Mouse (Mus musculus) cerebellum, postnatal 25 days (tissue): ENCODE measurements around the gene Xirp1.

ENCODE experiments used
- DNase-seq, 2 experiments: peaks; one replicate each; pipeline ENCODE4 v3.0.0; 2021; ENCODE audit warnings: mixed read lengths in 2 of 2

Gene Xirp1

DNA sequence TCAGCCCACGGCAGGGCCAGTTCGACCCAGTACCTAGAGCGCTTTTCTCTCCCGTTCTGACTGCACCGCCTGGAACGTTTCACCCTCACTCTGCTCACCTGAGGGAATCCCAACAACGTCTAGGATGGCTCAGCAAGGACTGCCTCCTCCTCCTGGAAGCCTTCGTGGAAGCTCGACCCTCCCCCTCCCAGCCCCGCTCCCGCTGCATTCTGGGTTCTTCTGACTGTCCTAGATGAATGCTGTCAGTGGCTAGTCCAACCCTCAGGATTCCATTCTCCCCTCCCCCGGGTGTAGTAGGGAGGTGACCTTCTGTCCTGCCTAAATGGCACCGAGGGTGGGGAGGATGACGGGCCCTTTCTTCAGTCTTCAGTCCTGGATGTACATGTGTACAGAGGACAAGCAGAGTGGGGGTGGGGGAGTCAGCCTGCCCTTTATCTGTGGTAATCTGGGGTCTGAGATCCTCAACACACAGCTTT, 38.8 kb downstream of the Xirp1 start, which contains the start of gene Csrnp1:
Csrnp1 (minus strand) TSS at position 123 of the 476 bp plus-strand sequence.
- no peak for DNase-seq

DNA sequence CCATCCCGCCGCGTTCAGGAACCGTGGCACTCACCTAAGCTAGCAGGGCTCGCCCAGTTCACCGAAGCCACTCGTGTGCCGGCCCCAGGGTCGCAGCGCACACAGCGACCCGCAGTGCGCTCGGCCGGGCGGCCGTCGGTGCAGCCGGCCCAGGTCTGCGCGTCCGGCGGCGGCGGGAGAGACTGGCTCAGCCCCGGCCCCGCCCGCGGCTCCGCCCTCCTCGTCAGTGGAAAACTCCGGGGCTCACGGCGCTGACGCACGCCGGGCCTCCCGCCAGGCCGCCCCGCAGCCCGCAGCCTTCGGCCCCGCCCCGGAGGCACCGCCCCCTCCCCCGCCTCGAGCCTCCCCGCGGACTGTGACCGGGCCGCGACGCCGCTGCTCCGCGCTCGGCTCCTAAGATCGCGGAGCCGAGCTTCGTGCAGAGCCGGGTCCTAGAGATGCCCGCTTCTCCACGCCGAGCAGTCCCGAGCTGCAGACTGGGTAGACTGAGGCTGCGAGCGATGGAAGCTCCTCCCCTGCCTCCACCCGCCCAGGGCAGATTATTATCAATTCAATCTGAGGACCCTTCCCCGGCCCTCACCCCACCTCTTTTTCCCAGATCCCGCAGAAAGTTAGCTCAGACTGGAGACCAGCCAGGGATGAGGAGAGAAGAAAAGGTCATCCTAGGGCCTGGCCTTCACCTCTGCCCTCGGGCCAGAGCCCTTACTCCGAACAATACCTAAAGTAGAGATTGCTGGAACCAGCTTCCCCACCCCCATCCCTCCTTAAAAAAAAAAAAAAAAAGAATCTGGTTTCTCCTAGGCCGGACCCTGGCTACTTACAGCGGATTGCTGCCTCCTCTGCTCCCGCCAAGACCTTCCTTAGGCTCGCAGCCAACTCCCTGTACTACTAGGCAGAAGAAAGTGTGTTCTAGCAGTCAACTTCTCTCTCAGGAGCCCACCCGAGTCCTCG, 39.5 kb downstream of the Xirp1 start:
- peak; percentile 86 to 94 for DNase-seq

DNA sequence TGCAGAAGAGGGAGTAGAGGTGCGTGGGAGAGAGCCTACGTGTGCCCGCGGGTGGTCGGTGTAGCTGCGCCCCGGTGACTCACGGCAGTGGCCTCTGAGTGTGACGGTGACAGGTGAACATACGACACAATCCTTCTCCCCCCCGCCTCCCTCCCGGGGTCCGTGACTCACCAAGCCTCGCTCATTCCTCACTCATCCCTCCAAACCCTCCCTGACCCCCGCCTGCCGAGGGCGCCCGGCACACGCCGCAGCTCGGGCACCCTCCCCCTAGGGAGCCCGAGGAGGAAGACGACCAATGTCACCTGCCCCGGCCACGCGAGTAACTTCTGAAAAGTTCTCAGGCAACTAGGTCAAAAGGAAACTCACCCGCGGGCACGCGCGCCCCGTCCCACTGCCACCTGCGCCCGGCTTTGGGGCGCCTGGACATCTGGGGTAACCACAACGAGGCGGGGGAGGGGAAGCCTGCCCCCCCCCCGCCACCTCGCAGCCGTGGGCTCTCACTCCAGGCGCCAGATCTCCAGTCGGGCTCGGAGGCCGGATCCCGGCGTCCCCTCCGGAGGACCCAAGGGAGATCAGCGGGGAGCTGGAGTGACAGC, 40.3 kb downstream of the Xirp1 start:
- peak; percentile 43 to 60 for DNase-seq

DNA sequence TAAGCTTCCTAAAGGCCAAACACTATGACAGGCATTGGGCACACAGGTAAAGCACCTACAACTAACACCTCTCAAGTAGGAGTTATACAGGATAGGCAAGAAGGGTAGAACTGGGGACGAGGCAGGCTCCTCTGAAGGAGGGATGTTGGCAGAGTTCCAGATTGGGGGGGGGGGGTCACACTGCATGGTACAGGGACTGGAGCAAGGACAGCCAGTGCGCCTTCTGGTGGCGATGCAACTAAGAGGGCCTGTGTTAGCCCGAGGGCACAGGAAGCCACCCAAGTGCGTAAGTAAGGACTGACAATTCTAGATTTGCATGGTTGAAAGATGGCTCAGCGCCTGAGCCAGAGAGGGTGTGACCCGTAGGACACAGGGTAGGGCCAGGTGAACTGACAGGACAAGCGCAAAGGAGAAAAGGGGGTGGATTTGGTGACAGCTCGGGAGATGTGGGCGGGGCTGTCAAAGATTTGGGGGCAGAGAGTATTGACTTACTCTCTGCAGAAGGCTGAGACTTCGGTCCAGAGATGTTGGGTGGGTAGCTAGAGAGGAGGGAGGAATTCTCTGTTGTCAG, 41.1 kb downstream of the Xirp1 start:
- peak; percentile 52 to 72 for DNase-seq

DNA sequence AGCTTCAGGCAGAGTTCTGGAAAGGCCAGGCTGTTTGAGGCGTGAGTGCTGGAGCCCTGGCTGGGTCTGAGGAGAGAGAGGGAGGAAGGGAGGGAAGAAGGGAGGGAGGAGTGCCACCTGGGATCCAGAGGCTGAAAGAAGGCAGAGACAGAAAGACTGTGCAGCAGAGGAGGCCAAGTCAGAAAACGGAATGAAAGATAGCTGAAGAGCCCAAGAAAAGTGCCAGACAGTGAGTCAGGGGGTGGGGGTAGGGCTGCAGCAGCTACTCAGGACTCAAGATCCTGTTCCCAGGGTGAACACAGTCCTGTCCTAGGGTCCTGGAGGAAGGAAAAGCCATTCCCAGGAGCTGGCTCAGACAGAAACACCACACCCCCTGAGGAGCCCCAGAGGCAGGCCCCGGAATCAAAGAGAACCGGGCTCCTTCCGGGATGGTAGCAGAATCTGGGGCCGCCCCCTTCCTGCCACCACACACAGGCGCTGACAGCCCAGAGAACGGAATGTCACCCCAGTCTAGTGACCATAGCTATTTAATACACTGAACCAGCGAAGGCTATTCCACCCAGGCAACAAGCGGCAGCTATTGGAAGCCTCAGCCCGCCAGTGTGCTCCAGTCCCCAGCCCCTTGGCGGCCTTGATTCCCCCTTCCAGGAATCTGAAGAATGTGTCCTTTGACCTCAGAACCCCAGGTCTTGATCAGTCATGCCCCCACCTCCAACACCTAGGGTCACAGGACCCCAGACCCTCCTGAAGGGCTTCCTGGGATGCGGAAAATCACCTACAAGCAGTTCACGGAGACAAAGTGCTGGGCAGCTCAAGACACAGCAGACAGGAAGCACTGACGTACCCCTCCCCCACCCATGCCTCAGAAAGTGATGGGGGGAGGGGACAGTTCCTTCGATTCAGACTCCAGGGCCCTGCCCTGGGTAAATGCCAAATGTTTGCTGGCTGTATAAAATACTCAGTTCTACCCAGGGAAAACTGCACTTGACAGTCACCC, 41.9 kb downstream of the Xirp1 start:
- DNase-seq, result peak; percentile 32 to 45

DNA sequence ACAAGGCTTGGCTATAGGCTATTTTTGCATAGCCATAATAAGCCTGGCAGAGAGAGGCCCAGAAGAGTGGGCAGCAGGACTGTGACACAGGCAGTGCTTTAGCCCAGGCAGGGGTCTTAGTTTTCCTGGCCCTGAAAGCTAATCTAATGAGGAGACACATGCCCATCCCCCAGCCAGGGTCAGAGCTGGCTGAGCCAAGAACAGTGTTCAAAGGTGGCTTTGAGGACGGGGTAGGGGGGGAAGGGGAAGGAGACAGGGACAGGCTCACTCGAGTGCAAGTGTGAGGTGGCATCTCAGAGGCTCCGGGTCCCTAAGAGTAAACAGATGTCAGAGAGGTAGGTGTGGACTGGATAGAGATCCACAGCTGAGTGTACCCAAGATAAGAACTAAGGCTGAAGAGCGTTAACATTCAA, 42.6 kb downstream of the Xirp1 start:
- peak in 1 of 2 experiments; percentile 16 for DNase-seq

DNA sequence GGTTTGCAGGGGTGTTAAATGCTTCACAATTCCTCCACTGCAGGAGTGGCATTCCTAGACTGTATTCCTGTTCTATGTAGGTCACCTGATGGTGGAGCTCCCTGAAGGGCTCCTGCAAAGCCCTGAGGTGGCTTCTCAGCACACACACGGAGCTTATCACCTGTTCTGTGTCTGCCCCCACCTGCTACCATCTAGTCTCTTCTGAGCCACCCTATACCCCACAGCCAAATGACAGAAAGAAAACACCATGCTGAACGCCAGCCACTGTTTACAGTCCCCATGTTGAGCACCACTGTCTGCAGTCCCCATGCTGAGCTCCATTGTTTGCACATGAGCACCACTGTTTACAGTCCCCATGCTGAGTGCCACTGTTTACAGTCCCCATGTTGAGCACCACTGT, 43.6 kb downstream of the Xirp1 start:
- peak in 1 of 2 experiments; percentile 47 for DNase-seq

DNA sequence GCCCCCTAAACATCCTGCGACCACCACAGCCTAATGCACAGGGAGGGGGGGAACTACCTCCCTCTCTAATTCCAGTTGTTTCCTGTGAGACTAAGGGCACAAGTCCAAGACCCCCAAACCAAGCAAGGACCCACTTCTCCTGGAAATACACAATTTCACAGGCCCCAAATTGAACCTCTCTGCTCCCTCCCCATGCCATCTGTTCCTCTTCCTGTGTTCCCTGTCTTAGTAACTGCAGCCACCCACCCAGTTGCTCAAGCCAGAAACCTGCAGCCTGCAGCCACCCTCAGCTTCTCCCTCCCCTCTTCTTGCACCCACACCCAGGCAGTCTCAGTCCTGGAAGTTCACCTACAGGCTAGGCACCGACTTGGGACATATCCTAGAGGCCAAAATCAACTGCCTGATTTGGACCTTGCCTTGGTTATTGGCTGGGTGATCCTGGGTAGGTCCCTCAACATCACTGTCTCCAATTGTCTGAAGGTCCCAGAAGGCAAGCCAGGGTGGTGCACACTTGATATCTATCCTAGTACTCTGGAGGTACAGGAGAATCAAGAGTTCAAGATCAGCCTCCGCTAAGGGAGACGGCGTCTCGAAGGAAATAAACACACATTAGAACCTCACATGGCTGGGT, 44.5 kb downstream of the Xirp1 start:
- peak; percentile 52 to 57 for DNase-seq

DNA sequence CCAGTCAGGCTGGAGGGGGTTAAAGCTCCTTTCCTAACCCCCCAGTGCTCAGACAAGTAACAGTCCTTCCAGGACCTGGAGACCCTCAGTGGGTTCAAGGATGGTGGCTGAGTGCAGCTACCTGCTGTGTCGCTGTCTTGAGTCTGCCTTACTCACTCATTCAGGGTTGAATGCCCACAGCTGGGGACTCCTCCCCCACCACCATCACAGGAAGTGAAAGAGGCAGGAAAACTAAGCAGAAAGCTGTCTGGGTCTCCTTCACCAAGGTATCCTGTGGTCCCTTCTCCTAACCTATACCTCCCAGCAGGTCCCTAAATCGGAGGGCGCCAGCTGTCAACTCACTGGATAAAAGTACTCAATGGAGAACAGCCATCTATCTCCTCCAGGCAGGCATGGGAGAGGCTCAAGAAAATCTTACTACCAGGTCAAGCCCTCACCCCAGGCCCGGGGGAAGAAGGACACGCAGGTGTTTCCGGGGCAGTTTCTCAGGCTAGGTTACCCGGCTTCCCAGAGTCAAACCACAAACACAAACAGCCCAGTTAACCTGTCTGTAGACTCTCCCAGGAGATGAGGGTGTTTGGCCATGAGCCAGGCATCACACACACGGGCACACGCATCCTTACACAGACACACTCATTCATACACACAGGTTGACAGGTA, 45.1 kb downstream of the Xirp1 start:
- peak; percentile 40 to 51 for DNase-seq

DNA sequence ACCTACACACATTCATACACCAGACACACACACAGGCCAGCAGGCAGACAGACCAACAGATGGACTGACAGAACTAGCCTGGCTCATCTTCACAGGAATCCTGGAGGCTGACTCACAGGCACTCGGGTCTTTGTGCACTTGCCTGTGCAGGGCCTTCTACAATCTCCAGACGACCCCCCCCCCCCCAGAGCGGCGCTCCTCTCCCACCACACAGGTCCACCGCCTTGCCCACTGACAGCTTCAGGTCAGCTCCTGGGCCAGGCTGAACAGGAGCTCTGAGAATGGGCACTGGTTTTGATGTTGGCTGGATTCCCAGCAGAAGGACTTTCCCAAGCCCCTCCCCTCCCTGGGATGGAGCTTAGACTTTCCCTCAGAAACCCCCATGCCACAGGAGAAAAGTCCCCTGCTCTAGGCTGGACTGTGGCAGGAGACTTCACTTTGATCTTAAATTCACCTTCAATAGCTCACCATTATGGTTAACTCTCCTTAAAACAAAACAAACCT, 45.8 kb downstream of the Xirp1 start:
- peak; percentile 35 to 46 for DNase-seq

DNA sequence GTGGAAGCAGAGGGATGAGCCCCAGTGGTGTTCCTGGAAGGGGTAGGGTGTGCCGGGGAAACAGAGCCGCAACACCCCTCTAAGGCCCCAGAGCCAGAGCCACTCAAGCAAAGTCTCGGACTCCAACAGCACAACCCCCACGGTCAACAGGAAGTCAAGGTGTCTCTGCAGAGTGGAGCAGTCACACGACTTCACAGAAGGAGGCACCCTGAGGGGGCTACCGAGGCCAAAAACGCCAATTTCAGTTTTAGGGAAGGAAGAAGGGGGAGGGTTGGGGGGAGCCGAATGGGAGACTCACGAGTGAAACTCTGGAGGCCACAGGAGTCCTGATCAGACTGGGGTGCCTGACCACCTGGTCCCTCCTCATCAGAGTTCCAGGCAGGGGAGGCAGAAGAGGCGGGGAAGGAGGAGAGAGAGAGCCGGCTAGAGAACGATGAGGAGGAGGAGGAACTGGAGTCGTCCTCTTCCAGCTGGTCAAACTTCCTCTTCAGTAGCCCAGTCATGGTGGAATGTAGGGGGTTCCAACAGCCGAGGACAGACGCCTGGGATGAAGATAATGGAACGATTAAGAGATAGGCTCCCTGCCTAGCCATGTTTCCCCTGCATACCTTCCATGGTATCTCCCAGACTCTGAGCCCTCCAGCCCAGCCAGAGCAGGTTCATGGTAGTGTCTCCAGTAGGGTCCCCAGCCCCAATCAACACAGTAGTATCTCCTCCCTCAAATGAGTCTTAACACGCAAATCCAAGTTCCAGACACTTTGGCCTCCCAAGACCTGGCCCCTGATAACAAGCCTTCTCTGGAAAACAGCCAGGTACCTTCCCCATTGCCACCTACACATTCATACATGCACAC, 46.5 kb downstream of the Xirp1 start:
- peak in 1 of 2 experiments; percentile 28 for DNase-seq

DNA sequence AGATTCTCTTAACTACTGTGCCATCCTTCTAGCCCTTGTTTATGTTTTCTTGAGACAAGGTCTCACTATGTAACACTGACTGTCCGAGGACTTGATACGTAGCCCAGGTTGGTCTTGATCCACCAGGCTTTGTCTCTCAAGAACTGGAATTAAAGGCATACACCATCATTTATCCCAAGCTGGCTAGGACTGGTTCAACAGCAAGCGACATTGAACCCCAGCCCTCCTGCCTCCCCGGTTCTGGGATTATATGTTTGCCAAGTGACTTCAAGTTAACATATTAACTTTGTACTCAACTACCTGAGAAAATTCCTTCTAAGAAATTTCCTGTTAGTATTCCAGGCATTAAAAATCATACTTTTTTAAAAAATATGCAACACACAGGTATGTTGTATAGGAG, 48.1 kb downstream of the Xirp1 start:
- no peak for DNase-seq

DNA sequence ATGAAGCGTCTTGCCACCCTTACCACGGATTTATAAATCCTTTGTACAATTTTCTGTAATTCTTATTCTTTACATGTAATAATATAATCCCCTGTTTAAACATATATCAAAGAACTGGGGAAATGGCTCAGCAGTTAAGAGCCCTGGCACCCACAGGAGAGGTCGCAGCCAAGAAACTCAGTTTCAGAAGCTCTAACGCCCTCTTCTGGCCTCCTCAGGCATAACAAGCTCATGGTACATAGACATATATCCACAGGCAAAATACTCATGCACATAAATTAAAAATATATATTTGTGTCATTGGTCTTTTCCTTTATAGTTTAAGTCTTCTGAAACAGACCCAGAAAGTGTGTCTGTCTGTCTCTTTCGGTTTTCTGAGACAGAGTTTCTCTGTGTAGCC, 48.8 kb downstream of the Xirp1 start:
- no peak for DNase-seq

DNA sequence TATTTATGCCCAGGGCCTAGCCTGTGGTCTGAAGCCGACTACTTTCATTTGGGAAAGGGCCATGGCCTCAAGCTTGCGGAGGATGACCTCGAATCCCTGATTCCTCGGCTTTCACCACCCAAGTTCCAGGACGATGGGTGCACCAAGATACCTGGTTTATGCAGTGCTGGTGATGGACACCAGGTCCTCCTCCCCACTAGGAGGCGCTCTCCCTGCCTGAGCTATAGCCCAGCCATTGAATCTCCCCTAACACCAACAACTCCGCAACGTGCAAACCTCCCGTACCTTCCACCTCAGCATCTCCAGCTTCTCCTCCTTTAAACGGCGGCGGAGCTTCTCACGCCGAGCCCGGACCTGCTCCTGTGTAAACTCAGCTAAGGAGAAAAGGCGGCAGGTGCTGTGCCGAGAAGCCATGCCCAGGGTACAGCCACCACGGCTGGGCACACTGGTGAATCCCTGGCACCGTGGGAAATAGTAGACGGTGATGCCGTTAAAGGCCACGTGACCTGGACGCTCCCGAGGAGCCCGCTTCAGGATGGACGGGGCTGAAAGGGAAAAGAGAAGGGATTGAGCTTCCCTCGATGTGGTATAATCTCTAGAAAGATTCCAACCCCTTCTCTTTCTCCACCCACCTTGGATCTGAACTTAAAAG, 49.4 kb downstream of the Xirp1 start:
- DNase-seq, result peak; percentile 41 to 54

DNA sequence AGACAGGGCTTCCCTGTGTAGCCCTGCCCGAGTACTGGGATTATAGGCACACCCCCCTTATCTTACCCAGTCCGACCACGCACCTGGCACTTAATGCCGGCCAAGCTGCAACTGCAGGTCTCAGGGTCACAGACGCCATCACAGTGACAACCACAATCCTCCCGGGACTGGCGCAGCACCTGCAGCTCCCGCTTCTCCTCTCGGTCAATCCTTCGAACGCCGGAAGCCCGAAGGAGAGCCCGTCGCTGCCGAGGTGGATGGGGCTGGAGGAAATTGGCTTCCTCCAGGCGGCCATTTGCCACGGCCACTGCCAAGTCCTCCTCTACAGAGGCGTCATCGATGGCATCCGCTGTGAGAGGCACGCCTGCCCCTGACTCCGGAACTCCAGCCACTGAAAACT, 50.1 kb downstream of the Xirp1 start:
- peak in 1 of 2 experiments; percentile 48 for DNase-seq

DNA sequence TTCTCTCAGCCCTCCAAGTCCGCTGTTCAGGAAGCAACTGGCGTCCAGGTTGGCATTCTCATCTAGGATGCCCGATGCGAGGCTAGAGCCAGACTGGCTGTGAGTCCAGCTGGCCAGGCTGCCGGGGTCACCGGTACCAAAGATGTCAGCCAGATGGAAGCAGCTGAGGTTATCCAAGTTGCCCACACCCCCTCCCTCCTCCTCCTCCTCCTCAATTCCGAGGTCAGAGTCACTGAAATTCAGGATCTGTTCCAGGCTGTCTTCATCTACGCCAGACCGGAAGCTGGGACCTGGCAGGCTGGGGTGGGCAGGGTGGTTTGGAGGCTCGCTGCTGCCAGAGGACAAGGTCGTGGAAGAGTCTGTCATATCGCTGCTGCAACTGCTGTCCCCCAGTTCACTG, 50.8 kb downstream of the Xirp1 start:
- DNase-seq, result peak; percentile 70 to 71

DNA sequence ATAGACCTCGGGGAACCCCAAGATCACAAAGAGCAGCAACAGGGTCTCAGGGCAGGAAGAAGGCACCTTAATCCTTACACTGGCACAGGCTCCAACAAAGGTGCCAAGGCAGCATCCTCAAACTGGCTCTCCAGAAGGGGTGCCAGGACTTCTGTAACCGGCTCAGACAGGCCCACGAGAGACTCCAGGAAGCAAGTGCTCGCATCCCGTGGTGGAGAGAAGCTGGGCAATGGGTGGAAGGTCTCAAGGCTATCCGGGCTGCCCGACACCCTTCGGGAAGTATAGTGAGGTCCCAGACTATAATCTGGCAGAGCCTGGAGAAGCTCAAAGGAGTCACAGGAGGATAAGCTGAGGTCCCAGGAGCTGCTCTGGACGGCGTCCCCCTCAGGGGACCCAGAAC, 51.2 kb downstream of the Xirp1 start:
- DNase-seq, result no peak

DNA sequence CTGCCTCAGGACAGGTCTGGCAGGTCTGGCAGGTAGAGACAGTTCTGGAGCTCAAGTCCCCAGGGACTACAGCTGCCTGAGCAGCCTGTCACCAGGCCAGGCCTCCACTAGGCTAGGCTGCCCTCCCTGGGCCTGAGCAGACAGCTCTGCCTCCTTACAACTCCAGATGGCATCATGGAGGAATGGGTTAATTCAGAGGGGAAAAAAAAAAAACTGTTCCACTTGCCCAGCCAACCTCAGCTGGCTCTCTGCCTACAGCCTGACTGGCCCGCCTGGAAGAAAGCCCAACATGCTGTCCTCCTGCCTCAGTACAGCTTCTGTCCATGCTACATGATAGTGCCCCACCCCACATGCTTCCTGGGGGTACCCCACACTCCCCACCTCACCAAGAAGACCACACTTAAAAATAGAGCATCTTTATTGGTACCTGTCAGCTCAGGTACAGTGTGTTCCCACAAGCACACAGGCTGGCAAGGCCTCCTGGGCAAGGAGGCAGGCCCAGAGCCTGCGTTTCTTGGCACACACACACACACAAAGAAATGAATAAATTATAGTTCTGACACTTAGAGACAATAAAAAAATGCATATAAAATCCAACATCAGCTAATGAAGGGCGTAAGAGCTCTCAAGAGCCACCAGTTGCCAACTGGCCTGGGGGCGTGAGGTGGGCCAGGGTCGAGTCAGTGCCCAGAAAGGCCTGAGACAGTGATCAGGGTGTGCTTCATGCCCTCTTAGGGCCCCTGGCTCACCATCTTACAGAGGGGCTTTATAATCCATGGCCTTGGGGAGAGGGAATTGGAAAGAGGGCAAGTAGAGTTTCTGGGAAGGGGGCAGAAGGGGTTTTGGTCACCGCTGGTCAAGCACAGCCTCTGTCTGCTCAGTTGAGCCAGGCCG, 52.4 kb downstream of the Xirp1 start:
- DNase-seq, result peak; percentile 88 to 92
